Mouse (Mus musculus): ENCODE measurements at regions not wholly inside any gene's neighbourhood (a gene's known extent, or its start where the extent isn't known, plus 50 kb on each side); places are given as distances from the start of the nearest gene placed in this dataset.

GRCm38 (mm10) chr3:20695322-20695859 is 328.4 kb upstream of the Agtr1b start:
- ATAC-seq (ENCODE audit: poor library complexity, severe bottlenecking): no peak

GRCm38 (mm10) chr3:20680944-20681494 is 314.0 kb upstream of the Agtr1b start:
- ATAC-seq (ENCODE audit: poor library complexity, severe bottlenecking): no peak

- no peak for ATAC-seq (ENCODE audit: poor library complexity, severe bottlenecking)
Measured at GRCm38 (mm10) chr3:20661883-20662282, 294.9 kb upstream of the Agtr1b start.

DNA sequence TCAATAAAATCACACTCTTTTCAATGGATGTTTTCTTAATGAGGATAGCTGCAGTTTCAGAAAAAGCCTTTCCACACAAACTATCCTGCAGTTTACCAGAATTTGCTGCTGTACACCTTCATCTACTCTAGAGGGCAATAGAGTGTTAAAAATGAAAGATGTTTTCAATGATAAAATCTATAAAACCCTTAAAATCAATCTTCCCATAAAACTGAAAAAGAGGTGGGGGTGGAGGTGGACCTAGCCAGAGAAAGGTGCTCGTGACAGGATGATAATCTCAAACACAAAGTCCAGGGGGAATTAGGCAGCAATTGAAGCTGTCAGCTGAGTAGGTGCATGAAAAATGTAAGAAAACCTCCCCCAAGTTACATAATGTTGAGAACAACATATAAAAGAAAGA is 288.4 kb upstream of the Agtr1b start:
- no peak for ATAC-seq (ENCODE audit: poor library complexity, severe bottlenecking)

All from megakaryocyte, adult 5-6 weeks (primary cell).